Mouse (Mus musculus) limb, embryonic 14.5 days (tissue): Measurements from ENCODE around the gene Ube2r2. TPM values are rescaled to one million over a fixed set of nuclear protein-coding genes. Genes with fewer than 3 reads are reported as not detected.

Source experiments
- ATAC-seq: fragments of 200-750 bp; cut with Nextera tagmentation; 2 replicates; pipeline ENCODE4 v1.8.0; 2017; ENCODE audit warnings: low read depth, moderate number of reproducible peaks, moderate TSS enrichment; ENCODE audit not compliant: low FRiP score
- DNase-seq: peaks from one replicate; pipeline ENCODE4 v3.0.0-alpha.2; 2015; ENCODE audit warnings: low spot score
- H3K27ac ChIP-seq: fragments of 300-500 bp; sonication (generic); replicated peaks from 2 replicates; pipeline ENCODE4 v1.5.1; 2014; ENCODE audit warnings: low read depth, mild to moderate bottlenecking, low read length, moderate library complexity, mixed read lengths
- H3K27me3 ChIP-seq: fragments of 300-500 bp; sonication (generic); 2 replicates; pipeline ENCODE4 v1.6.1; 2014; ENCODE audit warnings: low read length, mixed read lengths; ENCODE audit not compliant: control insufficient read depth, insufficient read depth
- H3K36me3 ChIP-seq: fragments of 300-500 bp; sonication (generic); 2 replicates; pipeline ENCODE4 v1.6.1; 2014; ENCODE audit warnings: mild to moderate bottlenecking, low read length, moderate library complexity, mixed read lengths; ENCODE audit not compliant: control insufficient read depth, insufficient read depth
- H3K4me1 ChIP-seq: fragments of 300-500 bp; sonication (generic); 2 replicates; pipeline ENCODE4 v1.6.1; 2014; ENCODE audit warnings: antibody characterized with exemption, low read length, mixed read lengths; ENCODE audit not compliant: control insufficient read depth, insufficient read depth
- H3K4me2 ChIP-seq: fragments of 300-500 bp; sonication (generic); replicated peaks from 2 replicates; pipeline ENCODE4 v1.6.1; 2014; ENCODE audit warnings: low read depth, mild to moderate bottlenecking, low read length, moderate library complexity; ENCODE audit not compliant: severe bottlenecking
- H3K4me3 ChIP-seq: fragments of 300-500 bp; sonication (generic); replicated peaks from 2 replicates; pipeline ENCODE4 v1.5.1; 2014; ENCODE audit warnings: low read length
- H3K9ac ChIP-seq: fragments of 300-500 bp; sonication (generic); 2 replicates; pipeline ENCODE4 v1.6.1; 2014; ENCODE audit warnings: mild to moderate bottlenecking, low read depth, low read length, moderate library complexity; ENCODE audit not compliant: severe bottlenecking
- H3K9me3 ChIP-seq: fragments of 300-500 bp; sonication (generic); 2 replicates; pipeline ENCODE4 v1.6.1; 2016; ENCODE audit warnings: low read length; ENCODE audit not compliant: control insufficient read depth
- POLR2A ChIP-seq: fragments of 200-500 bp; IDR thresholded peaks from 2 replicates; pipeline ENCODE4 v1.8.0; 2012; ENCODE audit warnings: inconsistent platforms, mild to moderate bottlenecking, moderate library complexity, borderline replicate concordance; ENCODE audit not compliant: insufficient read depth, insufficient read length; ENCODE audit errors: extremely low read depth
- WGBS: fragments of 180-500 bp; shearing (Covaris S2); extraction: QIAGEN DNeasy Blood & Tissue Kit; methylation state at CpG from one replicate; pipeline ENCODE4 v1.1.7; 2014; 5-methylcytosine and 5-hydroxymethylcytosine counted together
- polyA plus RNA-seq, 2 experiments: library from polyadenylated mRNA; depleted of rRNA in 1 of 2; stranded (reverse) in 1 of 2; unstranded in 1 of 2; fragments of >200 nt; fragmentation: Nextera tagmentation in 1 of 2; extraction: Ambion mirVana in 1 of 2; gene quantifications; 2 replicates each; pipeline versions ENCODE4 v1.2.1 to v1.2.3; 2012 to 2014

The Ube2r2 gene
- polyA plus RNA-seq, 2 experiments, result 96.6 to 182 TPM

GRCm38 (mm10) chr4:41091391-41091790 lies 44.2 kb upstream of the Ube2r2 start:
- DNase-seq, result no peak
- Histone ChIP-seq H3K4me3 (no peak overlapping the region), H3K27me3 (no peaks in the 10 kb centered on the region; the same call in 1 of the 2 replicates), H3K27ac (no peak overlapping the region), H3K4me1 (peaks cover 11% of the 10 kb centered on the region; the same call in 1 of the 2 replicates), H3K4me2 (no peak overlapping the region), H3K36me3 (no peaks in the 10 kb centered on the region), H3K9ac (no peak overlapping the region), H3K9me3 (no peaks in the 10 kb centered on the region)
- no peak for ATAC-seq
- no peak for TF ChIP-seq POLR2A
- WGBS, result 33% methylated on average over 3 of the region's 3 CpGs

DNA sequence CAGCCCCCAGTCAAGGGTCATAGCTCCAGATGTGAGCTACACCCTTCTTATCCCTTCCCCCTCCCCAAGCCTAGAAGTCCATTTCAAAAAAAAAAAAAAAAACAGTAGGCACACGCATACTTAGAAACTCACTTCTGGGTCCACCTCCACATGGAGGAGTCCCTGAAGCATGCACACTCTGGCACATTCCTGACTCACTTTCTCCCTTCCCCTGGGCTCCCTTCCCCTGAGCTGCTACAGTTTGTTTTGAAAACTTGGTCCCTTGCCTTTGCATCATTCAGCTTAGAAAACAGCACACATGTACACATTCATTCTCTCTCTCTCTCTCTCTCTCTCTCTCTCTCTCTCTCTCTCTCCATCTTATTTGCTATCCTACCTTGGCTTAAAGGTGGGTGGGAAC lies 42.6 kb upstream of the Ube2r2 start:
- no peak for ATAC-seq
- H3K27me3 ChIP-seq, result peaks cover 13% of the 10 kb centered on the region
- no peak overlapping the region for H3K4me2 ChIP-seq
- H3K4me3 ChIP-seq, result no peak overlapping the region
- 44% methylated on average over 1 of the region's 1 CpGs for WGBS
- H3K9me3 ChIP-seq, result no peaks in the 10 kb centered on the region
- DNase-seq, result no peak
- no peak for TF ChIP-seq POLR2A
- H3K9ac ChIP-seq, result no peak overlapping the region
- peaks cover 15% of the 10 kb centered on the region; the same call in 1 of the 2 replicates for H3K4me1 ChIP-seq
- no peaks in the 10 kb centered on the region for H3K36me3 ChIP-seq
- H3K27ac ChIP-seq, result no peak overlapping the region

DNA sequence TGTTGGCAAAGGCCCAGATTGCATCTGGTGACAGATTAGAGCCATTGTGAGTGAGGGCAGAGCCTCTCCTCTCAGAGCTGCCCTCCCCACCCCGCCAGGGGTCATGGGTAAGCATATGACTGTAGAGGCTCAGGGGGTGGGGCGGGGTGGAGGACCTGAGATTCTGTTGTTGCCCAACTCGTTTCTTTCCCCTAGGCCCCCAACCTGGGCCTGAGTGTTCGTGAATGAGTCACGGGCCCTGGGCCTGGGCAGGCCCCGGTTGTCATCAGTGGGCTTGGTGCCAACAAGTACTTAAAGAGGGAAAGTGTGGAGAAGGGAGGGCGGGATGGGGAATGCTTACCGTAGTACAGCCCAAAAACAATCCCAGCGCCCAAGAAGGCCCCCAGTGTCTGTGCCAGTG lies 41.2 kb upstream of the Ube2r2 start:
- 64% methylated on average over 9 of the region's 9 CpGs for WGBS
- no peak overlapping the region for H3K4me3 ChIP-seq
- peaks cover 20% of the 10 kb centered on the region for H3K27me3 ChIP-seq
- H3K36me3 ChIP-seq, result no peaks in the 10 kb centered on the region
- peaks cover 21% of the 10 kb centered on the region for H3K4me1 ChIP-seq
- peak; percentile 60 for DNase-seq
- H3K27ac ChIP-seq, result no peak overlapping the region
- H3K9me3 ChIP-seq, result no peaks in the 10 kb centered on the region
- ATAC-seq, result no peak
- no peak for TF ChIP-seq POLR2A
- H3K4me2 ChIP-seq, result no peak overlapping the region
- no peak overlapping the region for H3K9ac ChIP-seq

GRCm38 (mm10) chr4:41096169-41096568 lies 39.4 kb upstream of the Ube2r2 start:
- ATAC-seq, result no peak
- DNase-seq, result no peak
- no peak overlapping the region for H3K4me2 ChIP-seq
- 30% methylated on average over 8 of the region's 8 CpGs for WGBS
- H3K27me3 ChIP-seq, result peaks cover 20% of the 10 kb centered on the region
- H3K4me3 ChIP-seq, result no peak overlapping the region
- H3K27ac ChIP-seq, result no peak overlapping the region
- peaks cover 21% of the 10 kb centered on the region for H3K4me1 ChIP-seq
- H3K36me3 ChIP-seq, result no peaks in the 10 kb centered on the region
- TF ChIP-seq POLR2A, result no peak
- no peak overlapping the region for H3K9ac ChIP-seq
- no peaks in the 10 kb centered on the region for H3K9me3 ChIP-seq

- H3K36me3 ChIP-seq, result no peaks in the 10 kb centered on the region
- H3K27ac ChIP-seq, result no peak overlapping the region
- no peak overlapping the region for H3K4me3 ChIP-seq
- TF ChIP-seq POLR2A, result no peak
- H3K9ac ChIP-seq, result no peak overlapping the region
- H3K4me1 ChIP-seq, result peaks cover 16% of the 10 kb centered on the region
- DNase-seq, result no peak
- H3K4me2 ChIP-seq, result peak overlapping the region; percentile 90; the same call in 1 of the 2 replicates
- ATAC-seq, result no peak
- 68% methylated on average over 5 of the region's 5 CpGs for WGBS
- peaks cover 20% of the 10 kb centered on the region for H3K27me3 ChIP-seq
- H3K9me3 ChIP-seq, result no peaks in the 10 kb centered on the region
Measured at GRCm38 (mm10) chr4:41096794-41097193, 38.7 kb upstream of the Ube2r2 start.

DNA sequence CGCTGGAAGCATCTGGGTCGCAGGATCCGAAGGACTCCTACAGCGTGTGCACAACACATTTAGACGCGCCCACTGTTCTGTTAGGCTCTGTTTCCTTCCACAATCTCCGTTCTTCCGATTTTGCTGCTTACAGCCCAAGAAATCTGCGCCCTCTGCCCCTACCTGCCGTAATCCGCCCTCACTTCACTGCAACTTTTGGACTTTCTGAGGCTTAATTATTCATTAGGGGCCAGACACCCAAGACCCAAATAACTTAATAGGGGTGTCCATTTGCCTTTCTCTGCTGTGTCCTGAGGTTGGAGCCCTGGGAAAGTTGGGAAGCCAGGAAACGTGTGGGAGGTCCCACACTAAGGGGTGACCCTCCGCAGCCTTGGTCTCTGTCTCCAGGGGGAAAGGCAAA lies 38.2 kb upstream of the Ube2r2 start:
- Histone ChIP-seq H3K4me3 (peak overlapping the region; percentile 39), H3K9ac (0 out of 2 replicates have a peak overlapping the region, but pooled peaks have one; percentile 43), H3K36me3 (no peaks in the 10 kb centered on the region), H3K27me3 (peaks cover 20% of the 10 kb centered on the region), H3K4me1 (peaks cover 12% of the 10 kb centered on the region; the same call in 1 of the 2 replicates), H3K27ac (no peak overlapping the region), H3K4me2 (peak overlapping the region; percentile 90), H3K9me3 (no peaks in the 10 kb centered on the region)
- DNase-seq (no peak), ATAC-seq (no peak)
- TF ChIP-seq POLR2A, result no peak
- WGBS, result 50% methylated on average over 11 of the region's 13 CpGs
